Mouse (Mus musculus) lung, embryonic 15.5 days (tissue): ENCODE results near the gene Kcnk4. TPM values are rescaled to one million over a fixed set of nuclear protein-coding genes. Genes with fewer than 3 reads are reported as not detected.

Experiments used
- ATAC-seq: fragments of 200-750 bp; cut with Nextera tagmentation; 2 replicates; pipeline ENCODE4 v1.8.0; 2017; ENCODE audit warnings: moderate number of reproducible peaks, borderline replicate concordance; ENCODE audit not compliant: low FRiP score, low TSS enrichment; ENCODE audit errors: extremely low read depth
- H3K27ac ChIP-seq: fragments of 300-500 bp; sonication (generic); 2 replicates; pipeline ENCODE4 v1.5.1; 2015; ENCODE audit warnings: moderate library complexity, mild to moderate bottlenecking, inconsistent platforms
- H3K27me3 ChIP-seq: fragments of 300-500 bp; sonication (generic); 2 replicates; pipeline ENCODE4 v1.6.1; 2015; ENCODE audit warnings: inconsistent platforms
- H3K36me3 ChIP-seq: fragments of 300-500 bp; sonication (generic); 2 replicates; pipeline ENCODE4 v1.6.1; 2015; ENCODE audit warnings: inconsistent platforms
- H3K4me1 ChIP-seq: fragments of 300-500 bp; sonication (generic); 2 replicates; pipeline ENCODE4 v1.6.1; 2015; ENCODE audit warnings: inconsistent platforms
- H3K4me2 ChIP-seq: fragments of 300-500 bp; sonication (generic); 2 replicates; pipeline ENCODE4 v1.6.1; 2015; ENCODE audit warnings: inconsistent platforms, mild to moderate bottlenecking, moderate library complexity
- H3K4me3 ChIP-seq: fragments of 300-500 bp; sonication (generic); 2 replicates; pipeline ENCODE4 v1.5.1; 2015; ENCODE audit warnings: mild to moderate bottlenecking, inconsistent platforms
- H3K9ac ChIP-seq: fragments of 300-500 bp; sonication (generic); 2 replicates; pipeline ENCODE4 v1.6.1; 2015; ENCODE audit warnings: inconsistent platforms
- H3K9me3 ChIP-seq: fragments of 300-500 bp; sonication (generic); 2 replicates; pipeline ENCODE4 v1.6.1; 2016; ENCODE audit warnings: inconsistent platforms
- WGBS: fragments of 180-500 bp; shearing (Covaris S2); methylation state at CpG from one replicate; pipeline ENCODE4 v1.1.7; 2015; 5-methylcytosine and 5-hydroxymethylcytosine counted together
- polyA plus RNA-seq: library from polyadenylated mRNA; unstranded; fragments of >200 nt; fragmentation: Nextera tagmentation; extraction: Ambion mirVana; gene quantifications from 2 replicates; pipeline ENCODE4 v1.2.1, GENCODE M21; 2015

The Kcnk4 gene
- polyA plus RNA-seq, 1 experiment from 2014 or later: 0.22 TPM

DNA sequence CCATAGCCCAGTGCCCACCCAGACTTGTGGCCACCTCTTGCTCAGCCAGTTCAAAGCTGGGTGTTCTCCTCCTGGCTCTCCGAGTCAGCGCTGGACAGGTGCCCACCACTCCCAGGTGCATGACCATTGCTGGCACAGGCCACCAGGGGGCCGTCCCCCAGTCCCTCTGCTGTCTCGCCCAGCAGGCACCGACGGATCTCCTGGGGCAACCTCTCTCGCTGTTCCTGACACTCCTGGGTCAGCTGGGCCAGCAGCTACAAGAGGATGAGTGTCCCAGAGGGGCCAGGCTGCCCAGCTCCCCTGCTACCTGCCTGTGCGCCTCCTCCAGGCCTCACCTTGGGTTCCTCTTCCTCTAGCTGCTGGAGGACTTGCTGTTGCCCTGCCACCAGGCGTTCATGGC is 19.7 kb upstream of the Kcnk4 start:
- Histone ChIP-seq H3K36me3 (peaks cover 48% of the 10 kb centered on the region), H3K9ac (no peak overlapping the region), H3K27ac (no peak overlapping the region), H3K27me3 (no peaks in the 10 kb centered on the region), H3K4me1 (peaks cover 30% of the 10 kb centered on the region), H3K9me3 (no peaks in the 10 kb centered on the region), H3K4me2 (no peak overlapping the region), H3K4me3 (no peak overlapping the region)
- ATAC-seq: no peak
- 49% methylated on average over 9 of the region's 9 CpGs for WGBS

DNA sequence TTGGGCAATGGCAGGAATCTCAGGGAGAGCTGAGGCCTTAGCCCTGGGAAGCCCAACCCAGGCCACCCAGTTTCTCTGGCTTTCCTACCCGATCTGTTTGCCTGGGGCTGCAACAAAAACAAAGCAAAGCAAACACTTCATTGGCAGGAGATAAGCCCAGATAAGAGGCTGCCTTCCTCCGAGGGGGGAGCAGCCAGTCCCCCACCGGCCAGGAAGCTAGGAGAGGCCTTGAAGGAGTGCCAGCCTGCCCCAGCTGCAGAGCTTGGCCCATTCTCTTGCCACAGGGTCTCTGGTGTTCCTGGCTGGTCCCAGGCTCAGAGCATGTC is 18.4 kb upstream of the Kcnk4 start:
- H3K36me3 ChIP-seq: peaks cover 35% of the 10 kb centered on the region
- no peaks in the 10 kb centered on the region for H3K9me3 ChIP-seq
- peak overlapping the region; percentile 68; the same call in 1 of the 2 replicates for H3K9ac ChIP-seq
- peak overlapping the region; percentile 98 for H3K27ac ChIP-seq
- peak overlapping the region; percentile 79 for H3K4me2 ChIP-seq
- peaks cover 30% of the 10 kb centered on the region for H3K4me1 ChIP-seq
- H3K4me3 ChIP-seq: peak overlapping the region; percentile 65
- no peaks in the 10 kb centered on the region for H3K27me3 ChIP-seq
- WGBS: 2% methylated on average over 3 of the region's 3 CpGs
- ATAC-seq: 0 out of 2 replicates have a peak, but pooled peaks have one; percentile 2

DNA sequence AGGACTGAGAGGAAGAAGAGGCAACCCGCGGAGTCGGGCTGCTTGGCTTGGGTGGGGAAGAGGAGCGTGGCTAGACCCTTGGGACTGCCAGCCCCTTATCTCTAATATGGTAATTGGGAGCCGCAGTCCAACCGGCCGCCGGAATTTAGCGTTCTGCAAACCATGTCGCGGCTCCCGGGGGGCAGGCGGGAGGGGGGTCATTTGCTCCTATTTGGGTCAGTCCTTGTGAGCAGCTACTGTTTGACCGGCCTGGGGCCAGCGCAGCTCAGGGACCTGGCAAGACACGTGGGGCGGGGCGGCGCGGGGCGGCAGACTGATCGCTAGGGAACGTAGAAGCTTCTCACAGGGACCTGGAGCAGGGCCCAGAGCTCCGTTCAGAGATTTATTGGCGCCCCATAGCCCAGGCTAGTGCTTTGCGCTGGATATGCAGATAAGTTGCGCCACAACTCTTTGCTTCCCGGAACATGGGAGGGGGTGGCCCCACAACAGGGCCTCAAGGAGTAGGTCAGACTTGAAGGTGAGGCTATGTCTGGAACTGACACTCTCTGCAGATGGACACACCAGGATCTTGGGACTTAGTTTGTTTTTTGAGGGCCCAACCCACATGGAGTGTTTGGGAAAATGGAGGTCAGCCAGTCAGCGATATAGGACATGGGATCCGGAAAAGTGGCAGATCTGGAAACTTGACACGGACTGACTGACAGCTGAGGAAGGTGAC is 17.8 kb upstream of the Kcnk4 start:
- H3K36me3 ChIP-seq: peaks cover 30% of the 10 kb centered on the region
- ATAC-seq: peak; percentile 64
- H3K9me3 ChIP-seq: no peaks in the 10 kb centered on the region
- H3K4me2 ChIP-seq: peak overlapping the region; percentile 79
- peak overlapping the region; percentile 68 for H3K9ac ChIP-seq
- H3K4me1 ChIP-seq: peaks cover 30% of the 10 kb centered on the region
- peak overlapping the region; percentile 98 for H3K27ac ChIP-seq
- H3K27me3 ChIP-seq: no peaks in the 10 kb centered on the region
- peak overlapping the region; percentile 65 for H3K4me3 ChIP-seq
- 2% methylated on average over 31 of the region's 31 CpGs for WGBS

DNA sequence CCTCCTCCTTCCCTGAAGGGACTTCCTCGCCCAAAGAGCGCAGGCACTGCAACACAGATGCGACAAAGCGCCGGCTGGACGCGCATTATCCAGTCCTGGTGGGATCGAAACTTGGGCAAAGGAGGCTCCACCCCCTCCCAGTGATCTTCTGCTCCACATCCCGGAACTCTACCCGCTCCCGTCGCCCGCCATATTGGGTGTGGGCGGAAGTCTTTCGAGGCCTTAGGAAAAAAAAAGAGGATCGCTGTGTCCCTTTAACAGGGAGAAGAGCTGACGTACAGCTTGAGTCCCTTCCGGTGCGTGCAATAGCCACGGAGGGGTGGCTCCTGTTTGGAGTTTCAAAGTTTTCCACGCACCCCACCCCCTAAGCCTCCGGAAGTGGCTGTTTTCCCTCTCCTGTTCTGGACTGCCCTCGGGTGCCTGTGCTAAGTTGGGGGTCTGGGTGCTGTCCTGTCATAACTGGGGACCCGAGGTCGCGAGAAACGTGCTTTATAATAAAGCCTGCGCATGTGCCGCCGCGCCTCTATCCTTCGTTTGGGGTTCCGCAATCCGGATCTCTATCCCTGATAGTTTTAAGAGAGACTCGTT is 17.2 kb upstream of the Kcnk4 start:
- H3K9ac ChIP-seq: peak overlapping the region; percentile 68
- ATAC-seq: peak; percentile 76
- peaks cover 30% of the 10 kb centered on the region for H3K4me1 ChIP-seq
- WGBS: 0% methylated on average over 35 of the region's 35 CpGs
- H3K27ac ChIP-seq: peak overlapping the region; percentile 98
- peaks cover 26% of the 10 kb centered on the region for H3K36me3 ChIP-seq
- peak overlapping the region; percentile 65 for H3K4me3 ChIP-seq
- peak overlapping the region; percentile 79 for H3K4me2 ChIP-seq
- H3K27me3 ChIP-seq: no peaks in the 10 kb centered on the region
- H3K9me3 ChIP-seq: no peaks in the 10 kb centered on the region

DNA sequence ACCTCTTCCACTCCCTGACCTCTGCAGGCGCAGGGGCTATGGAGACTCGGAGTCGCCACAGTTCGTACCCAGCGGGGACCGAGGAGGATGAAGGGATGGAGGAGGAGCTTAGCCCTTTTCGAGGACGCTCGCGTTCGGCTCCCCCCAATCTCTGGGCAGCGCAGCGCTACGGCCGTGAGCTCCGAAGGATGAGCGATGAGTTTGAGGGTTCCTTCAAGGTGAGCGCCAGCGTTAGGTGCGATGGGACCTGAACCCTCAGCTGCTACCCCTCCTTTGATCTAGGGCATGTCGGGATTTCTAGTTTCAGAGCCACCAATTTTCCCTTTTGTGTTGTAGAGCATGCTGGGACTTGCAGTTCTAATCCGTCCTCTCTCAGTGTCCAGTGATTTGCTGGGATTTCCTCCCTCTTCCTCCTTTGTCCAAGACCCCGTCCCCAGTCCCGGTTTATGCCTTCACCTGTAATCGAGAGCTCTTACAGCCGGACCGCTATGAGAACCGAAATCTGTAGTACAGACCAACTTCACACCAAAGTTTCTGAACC is 16.4 kb upstream of the Kcnk4 start:
- peak overlapping the region; percentile 79 for H3K4me2 ChIP-seq
- peaks cover 22% of the 10 kb centered on the region for H3K36me3 ChIP-seq
- no peaks in the 10 kb centered on the region for H3K9me3 ChIP-seq
- H3K27me3 ChIP-seq: no peaks in the 10 kb centered on the region
- peak overlapping the region; percentile 68 for H3K9ac ChIP-seq
- peaks cover 30% of the 10 kb centered on the region for H3K4me1 ChIP-seq
- peak; percentile 31; the same call in 1 of the 2 replicates for ATAC-seq
- peak overlapping the region; percentile 65 for H3K4me3 ChIP-seq
- H3K27ac ChIP-seq: peak overlapping the region; percentile 98
- WGBS: under 1% methylated on average over 28 of the region's 28 CpGs

DNA sequence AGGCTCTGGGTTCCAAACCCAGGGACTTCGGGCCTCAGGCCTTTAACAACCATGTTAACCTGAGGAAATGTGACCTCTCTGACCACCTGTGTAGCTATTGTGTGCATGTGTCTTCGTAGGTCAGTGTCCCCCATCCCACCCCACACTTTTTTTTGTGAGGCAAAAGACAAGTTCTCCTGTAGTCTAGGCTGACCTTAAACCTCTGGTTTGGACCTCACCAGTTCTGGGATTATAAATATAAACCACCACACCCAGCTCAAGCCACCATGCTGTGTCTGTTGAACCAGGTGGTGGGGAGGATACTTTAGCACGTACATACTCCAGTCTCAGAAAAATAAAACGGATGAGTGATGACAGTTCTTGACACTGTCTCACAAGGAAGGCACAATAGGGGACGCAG is 15.6 kb upstream of the Kcnk4 start:
- H3K36me3 ChIP-seq: peaks cover 15% of the 10 kb centered on the region
- no peak for ATAC-seq
- peaks cover 30% of the 10 kb centered on the region for H3K4me1 ChIP-seq
- peak overlapping the region; percentile 65 for H3K4me3 ChIP-seq
- 51% methylated on average over 5 of the region's 5 CpGs for WGBS
- no peak overlapping the region for H3K27ac ChIP-seq
- H3K4me2 ChIP-seq: peak overlapping the region; percentile 79
- H3K9me3 ChIP-seq: no peaks in the 10 kb centered on the region
- H3K27me3 ChIP-seq: no peaks in the 10 kb centered on the region
- H3K9ac ChIP-seq: peak overlapping the region; percentile 68

DNA sequence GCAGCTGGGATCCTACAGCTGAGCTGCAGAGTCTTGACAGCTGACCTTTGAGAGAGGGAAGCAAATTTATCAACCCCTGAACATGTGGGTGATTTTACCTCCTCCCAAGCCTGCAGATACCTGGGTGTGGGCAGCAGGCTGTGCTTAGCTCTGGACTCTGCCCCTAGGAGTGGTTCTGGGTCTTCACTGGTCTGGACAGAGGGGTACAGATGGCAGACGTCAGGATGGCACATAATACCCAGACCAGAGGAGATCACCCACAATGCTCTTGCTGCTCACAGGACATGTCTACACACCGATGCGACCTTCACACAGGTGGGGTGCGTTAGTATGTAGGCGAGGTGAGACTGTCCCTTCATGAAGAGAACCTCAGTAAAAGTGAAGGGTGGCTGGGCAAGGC is 15.2 kb upstream of the Kcnk4 start:
- Histone ChIP-seq H3K9ac (no peak overlapping the region; the same call in 1 of the 2 replicates), H3K27me3 (no peaks in the 10 kb centered on the region), H3K4me2 (no peak overlapping the region), H3K27ac (no peak overlapping the region), H3K36me3 (peaks cover 11% of the 10 kb centered on the region), H3K4me3 (peak overlapping the region; percentile 65; the same call in 1 of the 2 replicates), H3K4me1 (peaks cover 30% of the 10 kb centered on the region), H3K9me3 (no peaks in the 10 kb centered on the region)
- WGBS: 84% methylated on average over 5 of the region's 5 CpGs
- no peak for ATAC-seq

DNA sequence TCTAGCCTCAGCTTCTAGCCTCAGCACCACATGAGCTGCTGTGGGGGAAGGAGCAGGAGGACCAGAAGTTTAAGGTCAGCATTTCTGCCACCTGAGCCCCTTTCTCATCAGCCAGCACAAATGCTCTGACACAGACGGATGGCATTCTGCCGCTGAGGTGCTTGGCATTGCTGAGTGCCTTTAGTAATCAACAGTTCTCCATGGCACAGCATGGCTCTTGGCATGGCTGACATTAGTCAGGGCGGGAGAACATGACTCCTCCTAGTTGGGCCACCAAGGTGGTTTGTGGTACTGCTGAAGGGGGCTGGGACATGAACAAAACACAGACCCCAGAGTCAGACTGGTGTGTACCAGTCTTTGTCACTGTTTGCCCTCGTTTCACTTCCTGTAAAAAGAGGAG is 13.9 kb upstream of the Kcnk4 start:
- peaks cover 3% of the 10 kb centered on the region; the same call in 1 of the 2 replicates for H3K36me3 ChIP-seq
- H3K27ac ChIP-seq: no peak overlapping the region
- no peak overlapping the region for H3K4me3 ChIP-seq
- no peaks in the 10 kb centered on the region for H3K9me3 ChIP-seq
- peaks cover 26% of the 10 kb centered on the region for H3K4me1 ChIP-seq
- WGBS: 76% methylated on average over 4 of the region's 4 CpGs
- no peaks in the 10 kb centered on the region for H3K27me3 ChIP-seq
- H3K9ac ChIP-seq: no peak overlapping the region
- no peak for ATAC-seq
- no peak overlapping the region for H3K4me2 ChIP-seq

DNA sequence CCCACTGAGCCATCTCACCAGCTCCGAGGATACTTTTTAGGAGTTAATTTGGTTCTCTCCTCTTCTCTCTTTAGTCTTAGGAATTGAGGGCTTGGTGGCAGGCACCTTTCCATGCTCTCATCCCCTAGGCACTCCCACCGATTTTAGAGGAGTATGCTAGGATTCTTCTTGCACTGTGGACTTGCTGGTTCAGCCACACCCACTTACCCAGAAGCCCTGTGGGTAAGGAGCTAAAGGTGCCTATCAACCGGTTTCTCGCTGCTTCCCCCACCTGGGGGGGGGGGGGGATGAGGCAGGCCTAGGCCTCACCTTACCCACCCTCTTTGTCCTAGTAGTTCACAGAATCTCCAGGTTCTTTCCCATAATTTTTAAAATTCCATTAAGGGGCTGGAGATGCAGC is 13.4 kb upstream of the Kcnk4 start:
- no peak overlapping the region for H3K27ac ChIP-seq
- H3K9me3 ChIP-seq: no peaks in the 10 kb centered on the region
- H3K4me1 ChIP-seq: peaks cover 26% of the 10 kb centered on the region
- ATAC-seq: no peak
- peaks cover 3% of the 10 kb centered on the region; the same call in 1 of the 2 replicates for H3K36me3 ChIP-seq
- 56% methylated on average over 4 of the region's 4 CpGs for WGBS
- H3K27me3 ChIP-seq: no peaks in the 10 kb centered on the region
- H3K4me2 ChIP-seq: no peak overlapping the region
- no peak overlapping the region for H3K4me3 ChIP-seq
- no peak overlapping the region for H3K9ac ChIP-seq

DNA sequence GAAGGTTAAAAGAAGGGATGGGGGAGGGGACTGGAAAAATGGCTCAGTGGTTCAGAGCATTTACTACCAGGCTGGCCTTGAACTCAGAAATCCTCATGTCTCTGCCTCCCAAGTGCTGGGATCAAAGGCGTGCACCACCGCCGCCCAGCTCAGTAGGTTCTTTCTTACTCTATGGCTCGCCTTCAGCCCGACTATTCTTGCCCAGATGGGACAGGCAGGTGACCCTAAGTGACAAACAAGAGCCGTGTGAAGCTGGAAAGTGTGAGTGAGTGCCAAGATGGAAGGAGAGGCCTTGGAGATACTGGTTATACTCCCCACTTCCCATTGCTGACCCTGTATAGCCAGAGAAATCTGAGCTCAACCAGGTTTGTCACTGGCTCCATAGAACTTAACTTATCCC is 9.4 kb upstream of the Kcnk4 start:
- H3K9ac ChIP-seq: no peak overlapping the region
- WGBS: 92% methylated on average over 6 of the region's 6 CpGs
- H3K4me2 ChIP-seq: no peak overlapping the region
- H3K4me3 ChIP-seq: no peak overlapping the region
- H3K36me3 ChIP-seq: peaks cover 3% of the 10 kb centered on the region; the same call in 1 of the 2 replicates
- H3K27ac ChIP-seq: no peak overlapping the region
- H3K27me3 ChIP-seq: no peaks in the 10 kb centered on the region
- peaks cover 24% of the 10 kb centered on the region for H3K4me1 ChIP-seq
- H3K9me3 ChIP-seq: no peaks in the 10 kb centered on the region
- no peak for ATAC-seq

DNA sequence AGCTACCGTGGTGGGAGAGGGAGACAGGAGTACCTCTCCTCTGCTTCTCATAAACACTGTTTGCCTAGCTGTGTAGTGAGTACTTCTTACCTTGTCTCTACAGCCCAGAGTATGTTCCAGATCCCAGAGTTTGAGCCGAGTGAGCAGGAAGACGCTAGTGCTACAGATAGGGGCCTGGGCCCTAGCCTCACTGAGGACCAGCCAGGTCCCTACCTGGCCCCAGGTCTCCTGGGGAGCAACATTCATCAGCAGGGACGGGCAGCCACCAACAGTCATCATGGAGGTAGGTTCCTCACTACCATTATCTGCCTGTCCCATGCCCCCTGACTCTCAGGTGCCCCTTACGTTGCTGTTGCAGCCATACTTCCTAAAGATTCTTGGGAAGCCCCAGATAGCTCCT is 8.4 kb upstream of the Kcnk4 start:
- ATAC-seq: peak; percentile 1; the same call in 1 of the 2 replicates
- Histone ChIP-seq H3K4me2 (peak overlapping the region; percentile 98), H3K27ac (peak overlapping the region; percentile 94), H3K9me3 (no peaks in the 10 kb centered on the region), H3K4me1 (peaks cover 24% of the 10 kb centered on the region), H3K9ac (peak overlapping the region; percentile 91), H3K4me3 (peak overlapping the region; percentile 75), H3K36me3 (peaks cover 3% of the 10 kb centered on the region; the same call in 1 of the 2 replicates), H3K27me3 (no peaks in the 10 kb centered on the region)
- 25% methylated on average over 5 of the region's 5 CpGs for WGBS

DNA sequence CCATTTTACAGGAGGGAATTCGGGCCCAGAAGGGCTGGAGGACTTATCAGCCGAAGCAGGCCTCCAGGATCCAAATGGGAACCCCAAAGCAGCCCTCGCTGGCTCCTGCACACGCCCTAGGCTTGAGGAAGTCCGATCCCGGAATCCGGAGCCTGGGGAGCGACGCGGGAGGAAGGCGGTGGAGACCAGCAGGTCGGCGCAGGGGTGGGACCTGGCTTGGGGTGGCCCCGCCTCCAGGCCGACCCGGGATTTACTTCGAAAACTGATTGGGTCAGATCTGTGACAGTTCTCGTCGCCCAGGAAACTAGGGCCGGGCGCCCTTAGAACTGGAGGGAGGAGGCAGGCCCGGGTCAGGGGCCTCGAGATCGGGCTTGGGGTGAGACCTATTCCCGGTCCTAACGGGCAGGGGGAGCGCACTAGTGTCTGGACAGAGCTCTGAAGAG is 8.0 kb upstream of the Kcnk4 start, which contains the start of gene Gpr137:
Gene Gpr137 (minus strand): TSS at position 232 of the 443 bp plus-strand sequence.
- peak; percentile 90 for ATAC-seq
- Histone ChIP-seq H3K4me1 (peaks cover 24% of the 10 kb centered on the region), H3K9me3 (no peaks in the 10 kb centered on the region), H3K4me2 (peak within 1 kb of the TSS; percentile 98), H3K4me3 (peak within 1 kb of the TSS; percentile 75), H3K27ac (peak within 1 kb of the TSS; percentile 94), H3K9ac (peak within 1 kb of the TSS; percentile 91), H3K36me3 (peaks cover 3% of the 10 kb centered on the region; the same call in 1 of the 2 replicates), H3K27me3 (no peaks in the 10 kb centered on the region)
- WGBS: under 1% methylated on average over 27 of the region's 27 CpGs
